Mouse (Mus musculus) lung, postnatal 0 days (tissue): ENCODE data around the gene Fnbp1.

Experiments
- CTCF ChIP-seq: IDR thresholded peaks from 2 replicates; pipeline ENCODE4 v1.5.1; 2016; ENCODE audit warnings: antibody characterized with exemption, mild to moderate bottlenecking
- EP300 ChIP-seq: IDR thresholded peaks from 2 replicates; pipeline ENCODE4 v1.6.1; 2016; ENCODE audit warnings: antibody characterized with exemption, mild to moderate bottlenecking, control low read depth

DNA sequence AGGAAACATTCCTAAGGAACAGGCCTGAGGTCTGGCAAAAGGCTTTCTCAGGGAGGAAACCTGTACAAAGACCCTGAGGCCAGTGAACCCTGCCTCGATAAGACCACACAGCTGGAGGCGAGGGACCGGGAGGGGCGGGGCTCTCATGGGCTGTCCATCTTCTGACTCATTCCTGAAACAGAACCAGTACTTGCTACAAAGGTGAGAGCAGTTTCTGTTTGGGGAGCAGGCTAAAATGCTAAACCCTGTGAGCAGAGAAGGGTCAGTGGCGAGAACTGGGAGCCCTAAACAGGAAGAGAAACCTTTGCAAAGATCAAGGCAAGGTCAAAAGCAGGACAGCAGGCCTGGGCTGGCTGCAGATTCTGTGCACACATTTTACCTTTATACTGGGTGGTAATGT, 47.2 kb downstream of the Fnbp1 start:
- no peak for TF ChIP-seq CTCF
- TF ChIP-seq EP300 = no peak
